Mouse (Mus musculus): ENCODE measurements around the gene Slc27a4.

Slc27a4 gene

DNA sequence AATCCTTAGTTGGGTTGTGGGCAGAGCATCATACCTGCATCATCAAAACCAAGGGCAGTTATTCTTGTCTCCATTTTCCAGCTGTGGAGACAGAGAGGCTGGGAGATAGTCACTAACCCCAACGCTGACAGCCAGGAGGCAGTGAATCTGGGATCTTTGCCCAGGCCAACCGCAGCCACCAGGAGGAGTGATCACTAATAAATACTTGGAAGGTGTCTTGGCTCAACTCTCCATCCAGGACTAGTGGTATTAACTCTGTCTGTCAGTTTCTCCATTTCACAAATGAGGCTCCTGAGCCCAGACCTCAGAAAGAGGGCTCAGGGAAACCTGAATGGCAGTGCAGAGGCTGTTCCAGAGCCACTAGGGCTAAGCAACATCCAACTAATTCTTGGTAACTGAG is 54.9 kb downstream of the Slc27a4 start:
- DNase-seq = no peak

DNA sequence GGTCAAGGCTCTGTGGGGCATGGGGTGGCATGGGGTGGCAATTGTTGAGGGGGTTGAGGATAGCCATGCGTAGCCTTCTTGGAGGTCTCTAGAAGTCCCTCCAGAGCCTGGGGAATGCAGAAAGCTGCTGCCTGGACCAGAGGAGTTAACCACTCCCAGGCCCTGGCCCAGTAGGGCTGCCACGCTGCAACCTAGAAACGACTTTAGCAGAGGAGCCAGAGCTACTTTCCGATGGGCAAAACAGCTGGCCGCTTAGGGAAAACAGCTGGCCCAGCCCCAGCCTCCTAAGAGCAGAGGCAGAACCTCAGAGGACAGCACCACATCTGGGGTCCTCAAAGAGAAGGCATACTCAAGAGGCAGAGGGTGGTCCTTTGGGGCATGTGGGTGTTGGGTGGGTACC is 55.5 kb downstream of the Slc27a4 start:
- DNase-seq = no peak

DNA sequence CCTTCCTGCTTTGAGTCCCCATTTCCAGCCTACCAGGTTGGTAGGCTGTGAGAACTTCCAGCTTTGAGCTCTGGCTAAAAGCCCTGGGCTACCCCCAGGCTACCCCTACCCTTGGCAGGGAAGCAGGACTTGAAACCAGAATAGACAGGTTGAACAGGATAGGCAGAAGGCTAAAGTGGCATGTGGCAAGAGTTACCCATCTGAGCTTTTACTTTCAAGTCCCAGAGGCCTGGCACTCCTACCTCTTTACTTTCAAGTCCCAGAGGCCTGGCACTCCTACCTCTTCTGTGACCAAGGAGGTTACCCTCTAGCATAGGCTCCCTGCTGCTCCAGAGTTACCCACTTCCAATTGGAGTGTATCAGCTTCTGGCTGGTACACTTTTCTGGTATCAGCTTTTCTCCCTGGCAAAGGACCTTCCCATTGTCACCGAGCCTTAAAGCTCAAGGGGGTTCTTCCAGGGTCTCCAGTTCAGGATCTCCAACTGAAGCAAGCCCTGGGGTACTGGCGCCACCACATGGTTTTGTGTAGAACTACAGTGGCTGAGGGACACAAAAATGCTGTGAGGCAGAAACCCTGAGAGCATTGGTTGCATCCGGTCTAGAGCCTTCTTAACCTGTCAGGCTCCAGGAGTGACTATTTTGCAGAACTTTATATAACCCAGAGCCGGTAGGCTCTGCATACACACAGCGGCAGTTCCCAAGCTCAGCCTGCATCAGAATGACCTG is 56.5 kb downstream of the Slc27a4 start:
- DNase-seq = peak; percentile 14 to 22

DNA sequence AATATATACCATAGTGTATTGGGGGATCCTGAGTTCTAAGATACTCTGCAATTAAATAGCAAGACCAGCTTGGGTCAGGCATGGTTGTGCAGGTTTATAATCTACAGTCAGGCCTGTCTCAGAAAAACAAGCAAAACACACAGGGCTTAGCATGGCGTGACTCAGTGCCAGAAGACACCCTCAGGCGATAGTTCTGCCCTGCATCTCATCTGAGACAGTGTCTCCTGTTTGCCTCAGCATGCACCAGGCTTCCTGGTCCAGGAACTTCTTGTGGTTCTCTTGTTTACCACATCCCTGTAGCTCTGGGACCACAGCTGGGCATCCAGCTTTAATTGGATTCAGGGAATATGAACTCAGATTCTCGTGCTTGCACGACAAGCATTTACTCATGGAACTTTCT is 62.7 kb downstream of the Slc27a4 start:
- DNase-seq = no peak
